Mouse (Mus musculus): ENCODE results near the gene Rhox2e.
"Not testable (repeated sequence)": the region's sequence is repeated elsewhere in the genome, so short reads cannot be mapped to it uniquely, and the experiment has no call there.

The Rhox2e gene

GRCm38 (mm10) chrX:37530152-37530551 is at the start of gene Rhox2e:
TSS of gene Rhox2e (plus strand) at chrX:37530452.
- DNase-seq (ENCODE audit: low spot score), result not testable (repeated sequence)

GRCm38 (mm10) chrX:37514059-37514458 is 16.2 kb upstream of the Rhox2e start, which contains the start of gene Rhox4d:
TSS of gene Rhox4d (plus strand) at chrX:37514359.
- DNase-seq (ENCODE audit: low spot score), result not testable (repeated sequence)

DNA sequence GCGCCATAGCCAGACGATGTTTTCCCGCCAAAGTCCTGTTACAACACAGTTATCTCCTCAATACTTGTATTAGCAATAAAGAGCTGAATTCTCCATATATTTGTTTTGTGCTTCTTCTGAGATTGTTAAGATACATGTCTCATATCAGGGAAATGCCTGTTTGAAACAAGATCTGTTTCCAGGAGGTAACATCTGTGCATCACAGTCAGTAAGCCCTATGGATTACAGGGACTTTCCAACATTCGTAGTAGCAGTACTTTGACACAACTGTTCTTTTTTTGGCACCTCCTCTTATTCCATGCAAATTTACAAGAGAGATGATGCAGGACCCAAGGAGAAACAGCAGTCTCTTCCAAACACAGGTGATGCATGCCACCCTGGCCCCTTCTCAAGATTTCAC is 11.5 kb downstream of the Rhox2e start, which contains the start of gene Rhox3e:
Gene Rhox3e (plus strand): TSS at position 301 of the 400 bp plus-strand sequence.
- DNase-seq (ENCODE audit: low spot score), result not testable (repeated sequence)

DNA sequence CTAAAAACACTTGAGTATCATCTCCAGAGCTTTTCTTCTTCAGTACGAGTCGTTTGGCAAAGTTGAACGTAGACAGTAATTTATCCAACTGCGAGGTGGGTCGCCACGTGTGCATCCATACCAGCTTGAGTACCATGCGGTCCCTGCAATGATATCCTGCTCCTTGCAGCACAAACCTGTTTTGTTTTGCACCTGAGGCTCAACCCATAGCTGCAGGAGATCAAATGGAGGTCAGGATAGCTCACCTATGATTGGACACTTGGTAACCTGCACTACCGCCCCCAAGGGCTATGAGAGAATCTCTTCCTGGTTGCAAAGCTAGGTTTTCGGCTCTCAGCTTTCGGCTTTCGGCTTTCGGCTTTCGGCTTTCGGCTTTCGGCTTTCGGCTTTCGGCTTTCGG is 26.9 kb downstream of the Rhox2e start, which contains the start of gene Rhox4e:
Gene Rhox4e (plus strand): TSS at position 301 of the 400 bp plus-strand sequence.
- not testable (repeated sequence) for DNase-seq (ENCODE audit: low spot score)

DNA sequence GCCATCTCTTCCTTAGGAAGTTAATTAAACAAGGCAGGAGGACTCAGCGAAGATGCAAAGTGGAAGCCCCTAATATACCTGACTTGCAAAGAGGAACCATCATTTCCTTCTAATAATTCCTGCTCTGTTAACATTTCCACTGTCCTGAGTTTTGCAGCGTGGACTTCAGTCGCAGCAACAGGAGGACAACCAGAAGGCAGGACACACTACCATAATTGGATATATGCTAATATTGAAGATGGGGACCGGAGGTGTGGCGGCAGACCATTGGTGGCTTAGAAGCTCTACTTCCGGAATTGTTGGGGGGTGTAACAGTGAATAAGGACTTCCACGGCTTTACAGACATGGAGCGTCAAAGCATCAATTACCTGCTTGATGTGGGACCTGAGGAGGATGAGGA is 40.9 kb downstream of the Rhox2e start, which contains the start of gene Rhox2f:
Gene Rhox2f (plus strand): TSS at position 301 of the 400 bp plus-strand sequence.
- not testable (repeated sequence) for DNase-seq (ENCODE audit: low spot score)

- not testable (repeated sequence) for DNase-seq (ENCODE audit: low spot score)
Measured at GRCm38 (mm10) chrX:37572638-37573037, 42.4 kb downstream of the Rhox2e start.

DNA sequence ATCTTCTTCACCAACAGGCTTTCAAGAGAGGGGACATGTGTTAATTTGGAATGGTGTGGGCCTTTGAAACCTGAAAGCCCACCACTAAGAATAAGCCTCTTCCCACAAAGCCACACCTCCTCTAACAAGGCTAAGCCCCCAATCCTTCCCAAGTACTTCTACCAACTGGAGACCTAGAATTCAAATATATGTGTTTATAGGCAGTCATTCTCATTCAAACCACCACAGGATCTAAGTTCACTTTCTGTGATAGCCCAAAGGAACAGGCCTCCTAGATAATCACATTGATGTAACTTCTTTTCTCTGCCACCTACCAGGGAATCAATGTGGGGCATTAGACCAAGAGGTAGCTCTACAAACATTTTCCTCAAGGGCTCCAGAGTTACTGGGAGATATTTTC is 50.4 kb downstream of the Rhox2e start, which contains the start of gene Rhox3f:
Gene Rhox3f (plus strand): TSS at position 301 of the 400 bp plus-strand sequence.
- not testable (repeated sequence) for DNase-seq (ENCODE audit: low spot score)
